Mouse (Mus musculus) neural tube, embryonic 14.5 days (tissue): ENCODE measurements around the gene Trpm4. TPM values are rescaled to one million over a fixed set of nuclear protein-coding genes. Genes with fewer than 3 reads are reported as not detected.
"Not testable (repeated sequence)": the region's sequence is repeated elsewhere in the genome, so short reads cannot be mapped to it uniquely, and the experiment has no call there.

ENCODE experiments used
- ATAC-seq: fragments of 200-750 bp; cut with Nextera tagmentation; 2 replicates; pipeline ENCODE4 v1.8.0; 2017; ENCODE audit warnings: low read depth, mild to moderate bottlenecking, moderate TSS enrichment, moderate library complexity
- H3K27ac ChIP-seq: fragments of 300-500 bp; sonication (generic); 2 replicates; pipeline ENCODE4 v1.5.1; 2014; ENCODE audit warnings: low read depth, mild to moderate bottlenecking, control low read depth, low read length, moderate library complexity, mixed read lengths
- H3K27me3 ChIP-seq: fragments of 300-500 bp; sonication (generic); 2 replicates; pipeline ENCODE4 v1.6.1; 2014; ENCODE audit warnings: low read length; ENCODE audit not compliant: control insufficient read depth, insufficient read depth
- H3K36me3 ChIP-seq: fragments of 300-500 bp; sonication (generic); 2 replicates; pipeline ENCODE4 v1.6.1; 2014; ENCODE audit warnings: low read length, mixed read lengths; ENCODE audit not compliant: control insufficient read depth, insufficient read depth
- H3K4me1 ChIP-seq: fragments of 300-500 bp; sonication (generic); 2 replicates; pipeline ENCODE4 v1.6.1; 2014; ENCODE audit warnings: low read length; ENCODE audit not compliant: control insufficient read depth, insufficient read depth
- H3K4me2 ChIP-seq: fragments of 300-500 bp; sonication (generic); 2 replicates; pipeline ENCODE4 v1.6.1; 2014; ENCODE audit warnings: mild to moderate bottlenecking, low read depth, low read length, control low read depth
- H3K4me3 ChIP-seq: fragments of 300-500 bp; sonication (generic); 2 replicates; pipeline ENCODE4 v1.5.1; 2014; ENCODE audit warnings: low read depth, low read length, control low read depth, mixed read lengths
- H3K9ac ChIP-seq: fragments of 300-500 bp; sonication (generic); replicated peaks from 2 replicates; pipeline ENCODE4 v1.6.1; 2014; ENCODE audit warnings: low read depth, mild to moderate bottlenecking, control low read depth, low read length, mixed read lengths
- H3K9me3 ChIP-seq: fragments of 300-500 bp; sonication (generic); 2 replicates; pipeline ENCODE4 v1.6.1; 2016; ENCODE audit warnings: low read length; ENCODE audit not compliant: control insufficient read depth
- WGBS: fragments of 180-500 bp; shearing (Covaris S2); extraction: QIAGEN DNeasy Blood & Tissue Kit; methylation state at CpG from one replicate; pipeline ENCODE4 v1.1.7; 2014; 5-methylcytosine and 5-hydroxymethylcytosine counted together
- polyA plus RNA-seq: library from polyadenylated mRNA; unstranded; fragments of >200 nt; fragmentation: Nextera tagmentation; extraction: Ambion mirVana; gene quantifications from 2 replicates; pipeline ENCODE4 v1.2.1, GENCODE M21; 2014

The Trpm4 gene
- polyA plus RNA-seq, 1 experiment from 2014 or later: 10.9 TPM

- H3K4me2 ChIP-seq: peak overlapping the region; percentile 79
- H3K27ac ChIP-seq: peak overlapping the region; percentile 87
- under 1% methylated on average over 68 of the region's 70 CpGs for whole genome bisulfite sequencing
- H3K4me1 ChIP-seq: peaks cover 28% of the 10 kb centered on the region
- H3K4me3 ChIP-seq: peak overlapping the region; percentile 81
- H3K36me3 ChIP-seq: no peaks in the 10 kb centered on the region
- ATAC-seq: peak; percentile 89
- H3K27me3 ChIP-seq: peaks cover 5% of the 10 kb centered on the region
- peak overlapping the region; percentile 95 for H3K9ac ChIP-seq
- H3K9me3 ChIP-seq: no peaks in the 10 kb centered on the region
These were observed 33.7 kb upstream of the Trpm4 start for GRCm38 (mm10) chr7:45367020-45367880.

- no peaks in the 10 kb centered on the region for H3K9me3 ChIP-seq
- H3K27me3 ChIP-seq: peaks cover 5% of the 10 kb centered on the region
- peak within 1 kb of the TSS; percentile 79 for H3K4me2 ChIP-seq
- 2% methylated on average over 17 of the region's 26 CpGs for WGBS
- peak within 1 kb of the TSS; percentile 95 for H3K9ac ChIP-seq
- H3K4me1 ChIP-seq: peaks cover 34% of the 10 kb centered on the region
- H3K27ac ChIP-seq: peak within 1 kb of the TSS; percentile 87
- peak; percentile 52 for ATAC-seq
- no peaks in the 10 kb centered on the region for H3K36me3 ChIP-seq
- H3K4me3 ChIP-seq: peak within 1 kb of the TSS; percentile 81
These were observed 33.1 kb upstream of the Trpm4 start, which contains the start of gene Ppfia3 for GRCm38 (mm10) chr7:45366652-45367019. Gene Ppfia3 (minus strand): TSS chr7:45367019.

- peak; percentile 9; the same call in 1 of the 2 replicates for ATAC-seq
- H3K4me3 ChIP-seq: peak overlapping the region; percentile 81
- no peaks in the 10 kb centered on the region for H3K36me3 ChIP-seq
- H3K9ac ChIP-seq: peak overlapping the region; percentile 95
- H3K27ac ChIP-seq: peak overlapping the region; percentile 71
- peaks cover 37% of the 10 kb centered on the region for H3K4me1 ChIP-seq
- WGBS: 2% methylated on average over 35 of the region's 35 CpGs
- peaks cover 5% of the 10 kb centered on the region for H3K27me3 ChIP-seq
- peak overlapping the region; percentile 79 for H3K4me2 ChIP-seq
- no peaks in the 10 kb centered on the region for H3K9me3 ChIP-seq
These were observed 32.4 kb upstream of the Trpm4 start for GRCm38 (mm10) chr7:45365742-45366651.

- H3K27ac ChIP-seq: no peak overlapping the region
- H3K9ac ChIP-seq: no peak overlapping the region
- H3K4me2 ChIP-seq: no peak overlapping the region
- peaks cover under 1% of the 10 kb centered on the region; the same call in 1 of the 2 replicates for H3K27me3 ChIP-seq
- WGBS: 95% methylated on average over 2 of the region's 2 CpGs
- H3K9me3 ChIP-seq: no peaks in the 10 kb centered on the region
- H3K4me1 ChIP-seq: peaks cover 28% of the 10 kb centered on the region
- peaks cover 4% of the 10 kb centered on the region; the same call in 1 of the 2 replicates for H3K36me3 ChIP-seq
- ATAC-seq: no peak
- H3K4me3 ChIP-seq: no peak overlapping the region
These were observed 30.4 kb upstream of the Trpm4 start for GRCm38 (mm10) chr7:45363983-45364382.

GRCm38 (mm10) chr7:45362801-45363200, 29.2 kb upstream of the Trpm4 start:
- peaks cover 20% of the 10 kb centered on the region for H3K4me1 ChIP-seq
- H3K4me3 ChIP-seq: peak overlapping the region; percentile 4; the same call in 1 of the 2 replicates
- no peak overlapping the region for H3K4me2 ChIP-seq
- no peak overlapping the region for H3K9ac ChIP-seq
- WGBS: 3% methylated on average over 13 of the region's 13 CpGs
- H3K27ac ChIP-seq: no peak overlapping the region
- no peaks in the 10 kb centered on the region for H3K27me3 ChIP-seq
- no peaks in the 10 kb centered on the region for H3K9me3 ChIP-seq
- no peak for ATAC-seq
- H3K36me3 ChIP-seq: peaks cover 8% of the 10 kb centered on the region; the same call in 1 of the 2 replicates

DNA sequence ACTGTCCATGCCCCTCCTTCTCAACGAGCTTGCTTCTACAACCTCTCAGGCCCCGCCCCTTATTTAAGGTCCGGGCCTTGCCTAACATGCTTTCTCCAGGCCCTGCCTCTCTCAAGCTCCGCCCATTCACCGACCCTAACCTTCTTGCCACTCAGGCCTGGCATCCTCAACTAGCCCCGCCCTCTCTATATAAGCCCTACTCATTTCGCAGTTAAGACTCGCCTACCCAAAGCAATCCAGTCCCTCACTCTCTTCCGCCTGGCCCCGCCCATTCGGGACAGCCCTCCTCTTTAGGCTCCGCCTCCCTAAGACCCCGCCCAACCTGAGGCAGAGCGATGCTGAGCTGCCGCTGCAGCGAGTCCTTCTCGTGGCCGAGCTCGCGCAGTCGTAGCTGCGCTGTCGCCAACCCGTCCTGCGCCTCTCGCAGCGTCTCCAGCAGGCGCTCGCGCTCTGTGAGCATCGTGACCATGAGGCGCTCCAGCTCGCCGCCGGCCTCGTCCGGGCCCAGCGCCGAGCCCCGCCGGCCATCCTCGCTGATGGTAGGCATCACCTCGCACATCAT, 27.7 kb upstream of the Trpm4 start:
- Histone ChIP-seq H3K4me2 (peak overlapping the region; percentile 85), H3K9ac (peak overlapping the region; percentile 63), H3K4me3 (peak overlapping the region; percentile 40), H3K4me1 (peaks cover 19% of the 10 kb centered on the region), H3K27ac (peak overlapping the region; percentile 52; the same call in 1 of the 2 replicates), H3K9me3 (no peaks in the 10 kb centered on the region), H3K36me3 (peaks cover 17% of the 10 kb centered on the region), H3K27me3 (no peaks in the 10 kb centered on the region)
- under 1% methylated on average over 43 of the region's 43 CpGs for WGBS
- ATAC-seq: peak; percentile 85

GRCm38 (mm10) chr7:45360404-45361125, 27.0 kb upstream of the Trpm4 start:
- Histone ChIP-seq H3K27ac (no peak overlapping the region), H3K27me3 (no peaks in the 10 kb centered on the region), H3K9ac (no peak overlapping the region), H3K4me1 (peaks cover 16% of the 10 kb centered on the region), H3K9me3 (no peaks in the 10 kb centered on the region), H3K4me3 (no peak overlapping the region), H3K36me3 (peaks cover 19% of the 10 kb centered on the region), H3K4me2 (no peak overlapping the region)
- WGBS: 54% methylated on average over 18 of the region's 18 CpGs
- no peak for ATAC-seq

- not testable (repeated sequence) for H3K9ac ChIP-seq, H3K4me3 ChIP-seq, H3K4me2 ChIP-seq, H3K27me3 ChIP-seq, H3K9me3 ChIP-seq, H3K27ac ChIP-seq, ATAC-seq
- 63% methylated on average over 10 of the region's 11 CpGs for WGBS
- H3K4me1 ChIP-seq: peaks cover 10% of the 10 kb centered on the region
- H3K36me3 ChIP-seq: peaks cover 19% of the 10 kb centered on the region
These were observed 25.5 kb upstream of the Trpm4 start for GRCm38 (mm10) chr7:45359081-45359480.
